Mouse (Mus musculus) G1E-ER4 (cell line): ENCODE data around the gene Tmem174. TPM values are rescaled to one million over a fixed set of nuclear protein-coding genes. Genes with fewer than 3 reads are reported as not detected.

Experiments used
- GATA1 ChIP-seq: IDR thresholded peaks from one replicate; pipeline ENCODE4 v1.8.0; 2012; ENCODE audit warnings: low read length, inconsistent platforms
- polyA plus RNA-seq: library from polyadenylated mRNA; stranded (reverse); fragments of >175 nt; gene quantifications from 2 replicates; pipeline ENCODE4 v1.2.3, GENCODE M21; 2012

Tmem174 gene
- polyA plus RNA-seq, 1 experiment, result not detected

GRCm38 (mm10) chr13:98594726-98595141, 42.5 kb downstream of the Tmem174 start:
- no peak for TF ChIP-seq GATA1

GRCm38 (mm10) chr13:98593938-98594539, 43.2 kb downstream of the Tmem174 start:
- TF ChIP-seq GATA1, result no peak

DNA sequence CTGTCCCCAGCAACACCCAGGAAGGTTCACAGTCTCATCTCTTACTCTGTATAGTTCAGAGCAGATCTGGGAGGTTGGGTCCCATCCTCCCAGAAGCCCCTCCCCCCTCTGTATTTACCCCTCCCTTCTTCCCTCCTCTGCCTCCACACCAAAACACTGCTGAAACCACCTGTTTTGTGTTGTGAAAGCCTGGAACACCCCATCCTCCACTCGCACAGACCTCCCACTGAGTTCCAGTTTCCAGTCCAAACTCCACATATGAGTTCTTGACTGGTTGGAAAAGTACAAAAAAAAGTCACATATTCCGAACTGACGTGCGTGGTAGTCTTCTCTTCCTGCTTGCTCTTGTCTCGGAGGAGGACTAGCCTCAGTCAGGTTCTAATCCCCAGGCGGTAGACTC, 45.8 kb downstream of the Tmem174 start:
- TF ChIP-seq GATA1, result no peak

- no peak for TF ChIP-seq GATA1
Measured at GRCm38 (mm10) chr13:98590693-98591389, 46.4 kb downstream of the Tmem174 start.

DNA sequence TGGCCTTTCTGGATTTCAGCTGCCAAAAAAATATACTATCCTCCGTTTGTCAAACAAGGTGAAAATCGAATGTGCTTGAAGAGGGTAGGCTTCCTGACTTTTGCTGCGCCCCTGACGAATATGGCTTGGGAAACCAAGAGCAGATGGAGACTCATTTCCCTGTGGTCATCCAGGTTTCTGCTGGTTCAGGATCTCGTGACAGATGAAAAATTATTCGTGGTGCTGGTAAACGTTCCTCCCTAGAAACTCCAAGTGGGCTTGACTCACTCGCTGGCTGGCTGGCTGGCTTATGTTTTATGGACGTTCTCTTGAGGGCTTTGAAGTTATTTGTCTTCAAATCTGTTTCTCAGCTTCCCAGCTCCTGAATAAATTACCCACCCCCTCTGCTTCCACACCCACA, 47.6 kb downstream of the Tmem174 start:
- TF ChIP-seq GATA1, result no peak

DNA sequence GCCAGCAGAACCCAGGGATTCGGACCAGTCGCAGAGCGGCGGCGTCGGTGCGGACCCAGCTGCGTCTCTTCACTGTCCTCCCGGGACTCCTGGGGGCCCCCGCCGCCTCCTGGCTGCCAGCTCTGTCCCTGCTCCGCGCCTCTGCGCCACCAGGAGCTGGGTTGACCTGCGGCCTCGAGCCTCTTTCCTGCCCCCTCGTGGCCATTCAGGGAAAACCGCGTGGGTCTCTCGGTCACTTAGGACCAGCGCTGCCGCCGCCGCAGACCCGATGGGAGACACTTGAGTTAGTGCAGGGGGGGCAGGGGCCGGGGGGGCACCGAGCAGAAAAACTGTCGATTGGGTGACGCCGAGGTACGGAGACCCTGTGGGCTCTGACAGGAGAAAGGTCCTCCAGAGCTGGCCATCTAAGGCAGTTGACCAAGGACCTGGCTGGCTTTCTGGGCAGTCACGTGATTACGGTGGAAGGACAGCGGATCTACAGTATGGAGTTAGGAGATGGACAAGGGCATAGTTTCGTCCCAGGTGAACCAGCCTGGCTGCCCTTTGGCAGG, 48.2 kb downstream of the Tmem174 start:
- no peak for TF ChIP-seq GATA1

DNA sequence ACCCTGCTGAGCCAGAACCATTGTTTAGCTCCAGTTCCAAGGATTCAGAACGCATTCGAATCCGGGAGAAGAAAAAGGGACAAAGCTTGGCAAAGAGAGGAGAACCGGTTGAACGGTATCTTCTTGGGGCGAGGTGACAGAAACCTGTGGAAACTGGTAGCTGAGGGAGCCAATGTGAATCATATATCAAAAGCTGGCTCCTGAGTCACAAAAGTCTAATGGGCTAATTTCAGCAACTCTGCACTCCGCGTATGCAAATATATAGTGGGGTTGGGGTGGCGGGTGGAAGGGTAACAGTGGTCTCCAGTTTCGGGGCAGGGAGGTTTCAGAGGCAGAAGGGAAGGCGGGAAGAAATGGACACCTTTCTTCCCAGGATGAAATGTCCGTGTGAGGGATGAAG, 48.7 kb downstream of the Tmem174 start:
- no peak for TF ChIP-seq GATA1

DNA sequence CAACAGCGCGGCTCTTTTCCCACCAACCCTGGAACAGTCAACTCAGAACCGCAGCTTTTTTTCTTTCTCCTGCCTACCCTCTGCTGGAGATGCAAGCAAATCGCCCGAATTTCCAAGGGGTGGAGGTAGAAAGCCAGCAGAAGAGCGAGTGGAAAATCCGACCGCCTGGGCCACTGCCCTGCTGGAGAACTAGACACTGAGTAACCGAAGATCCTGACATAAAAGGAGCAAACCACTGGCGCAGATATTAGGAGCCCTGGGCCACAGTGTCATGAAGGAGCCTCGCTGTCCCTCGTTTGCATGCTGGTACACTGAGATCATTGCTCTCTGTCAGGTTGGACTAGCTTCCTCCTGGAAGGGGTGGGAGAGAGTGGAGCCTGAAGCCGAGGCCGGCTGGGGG, 49.6 kb downstream of the Tmem174 start:
- TF ChIP-seq GATA1, result no peak

GRCm38 (mm10) chr13:98586817-98587575, 50.2 kb downstream of the Tmem174 start:
- no peak for TF ChIP-seq GATA1

Other genes with a start within 250 kb of the Tmem174 start
- 0.69 and 0.83 TPM in 2 replicates for gene Gm10320, start 145.4 kb downstream of the Tmem174 start, polyA plus RNA-seq
- gene Tmem171, start 57.4 kb upstream of the Tmem174 start, polyA plus RNA-seq, result not detected in 2 replicates
- 5.8 and 7.6 TPM in 2 replicates for gene Fcho2, start 178.0 kb upstream of the Tmem174 start, polyA plus RNA-seq